Mouse (Mus musculus): ENCODE results near the gene Zfp952.

- TF ChIP-seq CTCF (IDR thresholded peaks at IDR 0.05; ENCODE audit: control insufficient read depth, insufficient read depth, insufficient replicate concordance, low read depth, low read length) (no peak), POLR2A (IDR thresholded peaks at IDR 0.05; ENCODE audit: control insufficient read depth, low read depth, low read length) (peak; percentile 37; the same call in 1 of the 2 replicates)
These were observed at the start of gene Zfp952 for GRCm38 (mm10) chr17:32992699-32993474.
